Mouse (Mus musculus): Measurements from ENCODE around the gene Ahcyl1.
"Not testable (repeated sequence)": the region's sequence is repeated elsewhere in the genome, so short reads cannot be mapped to it uniquely, and the experiment has no call there.

The Ahcyl1 gene

DNA sequence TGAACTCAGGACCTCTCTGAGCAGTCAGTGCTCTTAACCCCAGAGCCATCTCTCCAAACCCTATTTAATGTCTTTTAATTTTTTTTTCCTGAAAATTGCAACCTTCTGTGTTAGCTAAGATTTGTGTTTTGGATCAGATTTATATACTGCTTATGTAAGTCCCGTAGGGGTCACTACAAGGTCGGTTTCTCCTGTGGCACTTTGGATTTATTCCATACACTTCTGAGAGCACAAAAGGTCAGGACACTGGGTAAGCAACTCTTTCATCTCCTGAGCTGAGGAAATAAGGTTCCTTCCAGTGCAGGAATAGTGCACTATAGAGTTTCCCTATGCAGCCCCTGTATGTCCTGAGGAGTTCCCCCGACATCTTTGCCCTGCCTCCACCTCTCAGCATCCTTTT is 40.9 kb downstream of the Ahcyl1 start:
- DNase-seq (ENCODE audit: low spot score in 2 of 2) = no peak

DNA sequence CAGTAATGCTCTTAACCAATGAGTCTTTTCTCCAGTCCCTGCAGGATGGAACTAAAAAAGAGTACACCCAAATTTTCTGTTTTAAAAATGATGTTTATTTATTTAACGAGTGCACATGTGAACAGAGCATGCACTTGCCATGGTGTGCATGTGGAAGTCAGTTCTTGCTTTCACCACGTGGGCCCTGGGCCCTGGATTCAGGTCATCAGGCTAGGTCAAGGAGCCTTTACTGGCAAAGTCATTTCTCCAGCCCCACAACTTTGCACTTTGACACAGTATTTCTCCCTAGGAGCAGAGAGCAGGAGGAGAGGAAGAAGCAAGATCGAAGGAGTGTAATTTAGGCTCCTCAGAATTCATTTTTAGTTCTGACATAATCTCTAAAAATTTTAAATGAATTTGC is 41.5 kb downstream of the Ahcyl1 start:
- no peak for DNase-seq (ENCODE audit: low spot score in 2 of 2)

DNA sequence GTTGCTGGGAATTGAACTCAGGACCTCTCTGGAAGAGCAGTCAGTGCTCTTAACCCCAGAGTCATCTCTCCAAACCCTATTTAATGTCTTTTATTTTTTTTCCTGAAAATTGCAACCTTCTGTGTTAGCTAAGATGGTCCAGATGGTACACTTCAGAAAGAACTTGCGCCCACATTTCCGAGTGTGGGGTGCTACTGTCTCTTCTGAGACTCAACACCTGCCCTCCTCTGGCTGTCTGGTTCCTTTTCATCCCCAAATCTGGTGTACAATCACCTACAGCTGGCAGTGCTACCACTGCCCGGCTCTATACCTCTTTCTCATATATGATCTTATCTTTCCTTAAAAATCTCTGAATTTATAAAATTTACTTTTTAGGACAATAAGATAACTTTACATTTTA is 43.4 kb downstream of the Ahcyl1 start:
- DNase-seq (ENCODE audit: low spot score in 2 of 2) = no peak

DNA sequence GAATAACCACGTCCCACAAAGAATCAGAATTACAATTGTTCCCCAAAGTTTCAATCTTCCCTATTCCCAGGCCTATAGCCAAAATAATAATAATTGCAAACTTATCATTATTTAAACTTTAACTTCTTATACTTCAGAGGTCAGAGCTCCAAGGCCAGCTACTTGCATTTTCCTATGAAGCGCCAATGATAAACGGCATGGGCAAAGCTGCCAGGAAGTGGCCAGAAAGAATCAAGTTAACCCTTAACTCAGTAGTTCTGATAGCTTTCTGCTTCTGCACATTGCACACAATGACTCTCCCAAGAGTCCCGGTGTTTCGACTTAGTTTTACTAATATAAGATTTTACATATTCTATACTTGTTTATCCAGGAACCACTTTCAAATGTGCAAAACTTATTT is 46.1 kb downstream of the Ahcyl1 start:
- not testable (repeated sequence) for DNase-seq (ENCODE audit: low spot score in 2 of 2)

DNA sequence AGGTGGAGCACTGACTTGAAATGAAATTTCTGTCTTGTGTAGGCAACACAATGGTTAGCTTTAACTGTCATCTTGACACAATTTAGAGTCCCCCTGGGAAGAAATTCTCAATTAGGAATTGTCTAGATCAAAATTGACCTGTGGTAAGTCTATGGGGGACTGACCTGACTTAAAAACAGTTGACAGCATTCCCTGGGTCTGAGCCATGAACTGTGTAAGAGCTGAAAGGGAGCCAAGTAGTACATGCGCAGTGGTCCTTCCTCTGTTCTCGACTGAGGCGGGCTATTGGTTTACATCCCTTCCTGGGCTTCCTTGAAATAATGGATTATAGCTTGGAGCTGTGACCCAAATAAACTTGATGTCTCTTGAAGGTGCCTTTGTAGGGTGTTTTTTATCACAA is 49.4 kb downstream of the Ahcyl1 start:
- DNase-seq (ENCODE audit: low spot score in 2 of 2) = no peak

DNA sequence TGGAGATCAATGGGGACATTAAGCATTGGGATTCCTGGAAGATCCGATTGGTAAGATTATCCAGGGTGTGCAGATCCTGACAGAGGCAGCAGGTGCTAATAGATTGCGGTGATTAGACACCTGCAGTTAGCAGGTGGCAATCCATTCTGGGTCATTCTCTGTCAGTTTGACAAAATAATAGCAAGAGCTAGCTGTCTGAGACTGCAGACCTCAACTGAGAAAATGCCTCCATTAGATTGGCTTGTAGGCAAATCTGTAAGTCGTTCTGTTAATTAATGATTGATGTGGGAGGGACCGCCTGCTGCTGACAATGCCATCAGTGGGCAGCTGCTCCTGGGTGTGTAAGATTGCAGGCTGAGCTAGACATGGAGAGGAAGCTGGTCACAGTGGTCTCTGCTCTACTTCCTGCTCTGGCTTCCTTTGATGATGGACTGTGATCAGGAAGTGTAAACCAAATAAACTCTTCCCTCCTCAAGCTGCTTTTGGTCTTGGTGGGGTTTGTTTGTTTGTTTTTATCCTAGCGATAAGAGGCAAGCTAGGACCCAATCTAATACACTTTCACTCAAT is 58.7 kb downstream of the Ahcyl1 start:
- DNase-seq (ENCODE audit: low spot score in 2 of 2) = no peak

DNA sequence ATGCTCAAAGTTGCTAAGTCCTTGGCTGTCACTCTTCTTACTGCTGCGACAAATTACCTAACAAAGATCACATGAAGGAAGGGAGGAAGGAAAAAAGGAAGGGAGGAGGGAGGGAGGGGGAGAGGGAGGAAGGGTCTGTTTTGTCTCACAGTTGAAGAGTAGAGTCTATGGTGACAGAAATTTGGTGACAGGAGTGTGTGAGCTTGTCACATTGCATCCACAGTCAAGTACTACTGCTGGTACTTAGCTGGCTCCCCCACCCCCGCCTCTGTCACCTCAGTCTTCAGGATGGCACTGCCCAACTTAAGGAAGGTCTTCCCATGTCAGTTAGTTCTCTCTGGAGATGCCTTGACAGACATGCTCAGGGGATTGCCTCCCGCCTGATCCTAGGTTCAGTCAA is 60.1 kb downstream of the Ahcyl1 start:
- no peak for DNase-seq (ENCODE audit: low spot score in 2 of 2)

DNA sequence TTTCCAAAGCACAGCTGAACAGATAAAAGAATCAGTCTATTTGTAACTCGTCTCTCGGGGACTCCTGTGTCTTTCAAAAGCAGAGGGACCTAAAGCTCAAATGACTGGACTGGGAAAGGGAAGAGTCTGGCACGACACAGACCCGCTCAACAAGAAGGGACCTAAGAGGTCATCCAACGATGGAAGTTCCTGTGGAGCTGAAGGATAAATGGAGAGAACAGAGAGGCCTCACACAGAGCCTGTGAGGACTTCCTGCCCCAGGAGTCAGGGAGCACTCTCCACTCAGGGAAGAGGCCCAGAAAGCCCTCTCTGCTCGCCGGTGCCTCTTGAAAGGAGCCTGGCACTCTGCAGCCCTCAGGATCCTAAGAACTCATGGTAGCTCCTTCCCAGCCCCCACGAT is 60.5 kb downstream of the Ahcyl1 start:
- no peak for DNase-seq (ENCODE audit: low spot score in 2 of 2)

DNA sequence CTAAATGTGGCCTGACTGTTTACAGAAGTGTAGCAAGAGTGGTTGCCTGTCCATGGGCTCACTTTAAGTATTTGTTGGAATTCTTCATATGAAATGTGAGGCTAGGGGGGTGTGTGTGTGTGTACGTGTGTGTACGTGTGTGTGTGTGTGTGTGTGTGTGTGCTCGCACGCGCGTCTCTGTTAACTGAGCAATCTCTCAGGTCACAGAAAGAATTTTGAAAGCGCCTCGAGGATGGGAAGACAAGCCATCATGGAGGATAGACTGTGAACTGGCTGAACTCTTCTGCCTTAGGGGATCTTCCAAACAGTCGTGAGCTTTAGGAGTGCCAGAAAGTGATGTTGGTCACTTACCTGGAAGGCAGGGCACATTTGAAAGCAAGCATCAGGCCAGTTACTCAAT is 62.5 kb downstream of the Ahcyl1 start:
- DNase-seq (ENCODE audit: low spot score in 2 of 2) = no peak

DNA sequence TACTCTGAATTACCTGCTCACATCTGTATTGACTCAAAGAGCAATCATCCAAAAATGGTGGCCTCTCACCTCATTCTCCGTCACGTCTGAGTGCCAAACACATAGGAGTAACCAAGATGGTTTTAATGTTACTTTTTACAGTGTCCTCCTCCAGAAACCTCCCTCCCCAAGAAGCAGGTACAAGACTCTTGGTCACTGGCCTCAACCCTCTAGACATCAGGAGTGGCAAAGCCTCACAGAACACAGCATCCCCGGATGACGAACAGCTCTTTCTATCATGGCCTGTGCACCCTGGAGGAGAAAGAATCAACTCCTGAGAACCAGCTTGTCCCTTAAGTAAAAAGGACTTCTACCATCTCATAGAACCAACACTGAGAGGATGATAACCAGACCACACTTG is 63.6 kb downstream of the Ahcyl1 start:
- DNase-seq (ENCODE audit: low spot score in 2 of 2) = no peak

DNA sequence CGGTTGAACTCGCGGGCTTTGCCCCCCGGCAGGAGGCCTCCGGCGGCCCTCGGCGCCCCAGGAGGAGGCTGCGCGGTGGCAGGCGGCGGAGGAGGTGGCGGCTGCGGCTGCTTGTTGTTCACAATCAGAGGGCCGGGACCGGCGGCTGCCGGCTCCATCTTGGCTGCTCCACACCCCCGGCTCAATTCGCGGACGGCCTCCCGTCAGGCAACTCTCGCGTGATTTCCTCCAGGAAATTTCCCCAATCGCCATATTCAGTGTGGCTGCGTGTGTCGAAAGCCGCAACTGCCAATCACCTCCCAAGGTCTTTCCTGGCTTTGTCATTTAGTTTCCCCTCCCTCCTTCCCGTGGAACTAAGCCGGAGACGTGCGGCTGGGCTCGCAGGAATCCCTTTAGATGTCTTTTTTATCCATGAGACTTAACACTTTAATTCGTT is 64.8 kb downstream of the Ahcyl1 start, which contains the start of gene Strip1:
TSS of gene Strip1 (minus strand) at position 172 of the 436 bp plus-strand sequence.
- DNase-seq (ENCODE audit: low spot score in 2 of 2) = peak; percentile 79 to 88

DNA sequence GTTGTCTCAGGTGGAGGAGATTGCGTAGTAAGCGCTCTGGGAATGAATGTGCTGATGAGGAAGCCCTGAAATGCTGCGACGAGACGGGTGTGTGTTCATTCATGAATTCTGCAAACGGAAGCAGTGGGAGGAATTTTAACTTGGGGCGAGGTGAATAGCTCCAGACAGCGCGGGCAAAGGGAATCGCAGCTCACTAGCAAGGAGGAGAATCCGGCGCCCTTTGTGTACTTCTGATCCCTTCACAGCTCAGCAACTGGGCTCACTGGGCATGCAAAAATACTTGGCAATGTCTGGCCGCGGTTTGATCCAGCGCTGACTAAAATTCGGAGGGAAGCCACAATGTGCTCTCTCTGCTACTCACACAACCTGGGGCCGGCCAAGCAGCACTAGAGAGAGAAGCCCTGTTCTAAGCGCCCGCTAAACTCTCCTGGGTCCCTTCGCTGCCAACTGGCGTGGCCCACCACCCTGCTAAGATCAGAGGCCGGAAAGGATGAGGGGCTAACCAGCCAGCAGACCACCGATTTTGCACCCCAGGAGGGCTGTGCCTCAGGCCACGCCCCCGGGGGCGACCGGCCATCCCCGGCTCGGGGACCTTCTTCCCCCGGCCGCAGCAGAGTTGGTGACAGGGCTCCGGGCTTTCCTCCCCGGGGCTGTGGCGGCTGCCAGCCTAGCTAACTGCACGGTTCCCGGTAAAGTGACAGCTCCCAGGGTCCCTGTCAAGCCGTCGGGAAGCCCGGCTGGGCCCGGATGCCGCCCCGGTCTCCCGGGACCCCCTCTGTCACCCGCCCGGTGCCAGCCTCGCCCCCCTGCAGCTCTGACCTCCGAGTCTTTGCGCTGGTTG is 65.5 kb downstream of the Ahcyl1 start, which contains the start of gene Gm10961:
TSS of gene Gm10961 (plus strand) at position 641 of the 841 bp plus-strand sequence.
- peak; percentile 22 to 27 for DNase-seq (ENCODE audit: low spot score in 2 of 2)

DNA sequence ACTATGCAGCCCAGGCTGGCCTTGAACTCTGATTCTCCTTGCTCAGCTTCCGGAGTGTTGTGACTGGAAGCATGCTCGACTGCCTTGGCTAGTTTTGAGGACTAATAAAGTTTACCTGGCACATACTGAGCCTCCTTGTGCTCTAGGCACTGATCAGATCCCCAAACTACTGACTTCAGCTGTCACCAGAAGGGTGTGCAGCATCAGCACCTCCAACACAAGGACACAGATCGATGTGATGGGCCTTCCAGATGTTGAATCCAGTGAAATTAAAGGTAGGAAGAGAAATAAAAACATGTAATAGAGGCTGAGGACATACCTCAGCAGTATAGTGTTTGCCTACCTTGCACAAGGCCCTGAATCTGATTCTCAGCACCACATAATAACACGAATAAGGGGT is 66.9 kb downstream of the Ahcyl1 start:
- peak in 1 of 2 experiments; percentile 0 for DNase-seq (ENCODE audit: low spot score in 2 of 2)

DNA sequence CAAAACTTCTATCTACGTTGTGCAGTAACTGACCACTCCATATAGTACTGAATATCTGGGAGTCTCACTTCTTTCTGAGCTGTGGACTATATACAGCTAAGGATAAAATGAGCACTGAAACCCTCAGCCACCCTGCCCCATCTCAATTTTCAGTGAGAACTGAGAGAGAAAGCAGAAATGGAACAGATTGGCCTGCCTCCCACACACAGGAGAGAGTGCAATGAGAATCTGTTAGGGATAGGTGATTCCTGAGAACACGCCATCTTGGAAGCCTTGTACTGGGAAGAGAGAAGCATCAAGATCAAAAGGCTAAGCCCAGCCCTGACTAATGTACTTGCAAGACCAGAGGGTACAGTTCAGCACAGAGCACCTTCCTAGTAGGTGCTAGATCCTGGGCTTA is 67.8 kb downstream of the Ahcyl1 start:
- peak in 1 of 2 experiments; percentile 1 for DNase-seq (ENCODE audit: low spot score in 2 of 2)

DNA sequence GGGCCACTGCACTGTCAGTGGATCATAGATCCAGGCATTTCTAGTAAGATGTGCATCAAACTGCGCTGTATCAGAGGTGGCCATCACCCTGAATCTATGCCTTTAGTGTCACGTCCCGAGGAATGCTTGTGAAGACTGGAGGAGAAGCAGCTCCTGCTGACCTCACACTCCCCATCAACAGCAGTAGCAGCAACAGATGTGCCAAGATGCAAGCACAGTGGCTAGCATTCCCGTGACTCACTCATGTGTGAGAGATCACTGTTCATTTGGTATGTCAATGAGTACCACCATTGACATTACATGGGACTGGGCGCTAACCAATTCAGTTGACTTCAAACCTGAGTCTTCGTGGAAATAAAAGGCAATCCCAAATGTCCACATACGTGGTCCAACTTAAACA is 68.7 kb downstream of the Ahcyl1 start:
- DNase-seq (ENCODE audit: low spot score in 2 of 2) = peak in 1 of 2 experiments; percentile 1

DNA sequence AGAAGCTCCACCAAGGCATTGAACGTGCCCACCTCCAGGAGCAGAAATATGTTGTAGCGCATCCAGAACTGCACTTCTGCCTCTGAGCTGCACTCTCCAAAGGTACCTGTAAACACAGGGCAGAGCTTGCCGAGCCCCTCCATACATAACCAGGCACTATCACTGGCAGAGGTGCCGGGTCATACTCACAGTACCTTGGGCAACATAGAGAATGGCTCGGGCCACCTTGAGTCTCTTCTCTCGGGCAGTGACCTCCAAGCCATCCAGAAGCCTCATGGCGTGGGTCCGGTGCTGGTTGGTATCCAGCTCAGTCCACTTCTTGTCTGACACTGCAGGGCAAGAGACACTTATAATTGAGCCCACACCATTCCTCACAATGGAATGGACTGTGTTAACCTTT is 69.6 kb downstream of the Ahcyl1 start:
- peak in 1 of 2 experiments; percentile 0 for DNase-seq (ENCODE audit: low spot score in 2 of 2)

DNA sequence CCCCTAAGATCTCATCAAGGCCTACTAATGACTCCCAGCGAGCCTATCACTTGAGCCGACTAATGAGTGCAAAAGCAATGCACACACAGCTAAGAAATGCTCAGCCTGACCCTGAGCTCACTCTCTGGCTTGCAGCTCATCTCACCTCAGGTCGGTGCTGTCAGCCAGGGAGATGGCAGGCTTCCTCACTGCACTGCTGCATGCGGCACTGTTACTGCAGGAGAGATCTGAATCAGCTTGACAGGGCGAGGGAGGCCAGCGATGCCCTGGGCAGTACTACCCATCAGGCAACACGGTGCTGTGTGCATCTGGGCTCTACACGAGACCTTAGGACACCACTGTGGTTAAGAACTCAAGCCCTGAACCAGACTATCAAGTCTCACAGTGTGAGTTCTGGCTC is 70.8 kb downstream of the Ahcyl1 start:
- DNase-seq (ENCODE audit: low spot score in 2 of 2) = no peak

DNA sequence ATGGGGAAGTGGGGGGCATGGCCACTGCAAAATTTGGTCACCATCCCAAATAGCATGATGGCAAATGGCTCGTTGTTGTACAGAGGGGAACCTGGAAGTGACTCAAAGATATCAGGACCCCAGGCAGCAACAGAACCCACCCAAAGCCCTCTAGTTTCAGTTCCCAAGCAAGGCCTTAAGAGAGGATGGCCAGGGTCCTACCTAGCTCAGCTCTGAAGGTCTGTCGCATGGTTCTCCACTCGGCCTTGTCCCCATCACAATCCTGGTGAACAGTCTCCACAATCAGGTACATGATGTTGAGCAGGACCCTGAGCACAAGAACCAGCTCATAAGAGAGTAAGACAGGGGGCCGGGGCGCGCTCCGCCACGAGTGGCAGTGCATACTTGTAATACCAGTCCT is 71.9 kb downstream of the Ahcyl1 start:
- peak in 1 of 2 experiments; percentile 1 for DNase-seq (ENCODE audit: low spot score in 2 of 2)

DNA sequence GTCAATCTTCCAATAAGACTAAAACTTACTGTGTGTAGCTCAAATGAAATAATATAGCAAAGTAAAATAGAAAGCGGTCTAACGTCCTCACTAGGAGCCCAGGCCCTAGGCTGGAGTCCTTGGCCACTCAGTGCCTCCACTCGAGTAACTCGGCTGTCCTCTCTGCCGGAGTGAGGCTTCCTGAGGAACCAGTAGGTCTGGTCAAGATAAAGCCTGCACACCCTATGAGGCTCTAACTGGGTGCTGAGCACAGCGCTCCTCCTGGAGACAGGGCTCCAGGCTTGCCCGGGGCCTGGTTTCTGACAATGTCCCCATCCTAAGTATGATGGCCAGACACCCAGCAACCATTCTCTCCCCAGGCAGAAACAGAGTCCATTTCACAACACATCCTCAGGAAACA is 73.8 kb downstream of the Ahcyl1 start:
- DNase-seq (ENCODE audit: low spot score in 2 of 2) = peak in 1 of 2 experiments; percentile 0

DNA sequence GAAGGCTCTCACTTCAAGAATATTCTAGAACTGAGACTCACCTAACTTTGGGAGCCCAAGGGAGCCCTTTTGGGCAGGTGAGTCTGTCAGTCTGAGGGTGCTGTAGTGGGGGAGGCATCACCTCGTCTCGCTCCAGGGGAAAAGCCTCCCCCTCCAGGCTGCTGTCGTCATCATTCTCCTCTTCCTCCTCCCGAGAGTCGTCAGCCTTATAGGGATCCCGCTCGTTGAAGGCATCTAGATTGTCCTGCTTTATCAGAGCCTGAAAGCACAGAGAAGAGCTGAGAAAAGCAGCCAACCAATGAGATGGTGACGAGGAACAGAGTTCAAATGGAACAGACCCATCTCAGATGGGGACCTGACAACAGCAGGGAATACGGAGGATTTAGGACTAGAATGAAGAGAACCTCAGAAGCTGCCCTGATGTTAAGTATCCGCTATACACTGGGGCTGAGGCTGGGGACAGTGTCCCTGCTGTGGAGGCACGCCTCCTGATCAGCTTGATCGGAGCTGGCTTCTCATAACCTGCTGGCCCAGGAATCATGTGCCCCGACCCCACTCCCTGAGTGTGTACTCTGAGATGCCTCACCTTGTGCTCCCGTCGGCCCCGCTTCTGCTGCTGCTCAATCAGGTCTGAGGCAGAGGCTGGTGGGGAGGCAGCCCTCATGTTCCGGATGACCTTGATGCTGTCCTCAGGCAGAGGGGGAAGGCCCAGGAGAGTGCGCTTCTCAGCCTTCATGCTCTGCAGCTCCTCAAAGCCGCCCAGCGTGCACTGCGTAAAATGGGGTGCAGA is 74.9 kb downstream of the Ahcyl1 start:
- DNase-seq (ENCODE audit: low spot score in 2 of 2) = peak in 1 of 2 experiments; percentile 1

DNA sequence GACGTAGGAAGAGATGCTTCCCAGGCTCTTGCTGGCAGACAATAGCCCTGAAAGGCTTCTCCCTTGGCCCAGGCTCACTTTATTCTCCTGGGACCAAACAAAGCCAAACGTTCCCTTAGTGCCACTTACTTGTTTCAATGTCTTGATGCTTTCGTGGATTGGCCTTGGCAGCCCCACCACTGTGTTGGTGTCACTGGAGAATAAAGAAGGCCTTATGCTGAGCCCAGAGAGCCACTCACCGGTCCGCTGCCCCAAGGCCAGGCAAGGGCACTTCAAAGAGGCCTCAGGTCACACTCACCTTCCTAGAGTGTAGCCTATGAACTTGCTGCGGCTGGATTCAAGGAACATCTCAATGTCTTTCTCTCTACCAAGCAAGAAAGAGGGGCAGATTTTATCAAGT is 76.4 kb downstream of the Ahcyl1 start:
- DNase-seq (ENCODE audit: low spot score in 2 of 2) = no peak

DNA sequence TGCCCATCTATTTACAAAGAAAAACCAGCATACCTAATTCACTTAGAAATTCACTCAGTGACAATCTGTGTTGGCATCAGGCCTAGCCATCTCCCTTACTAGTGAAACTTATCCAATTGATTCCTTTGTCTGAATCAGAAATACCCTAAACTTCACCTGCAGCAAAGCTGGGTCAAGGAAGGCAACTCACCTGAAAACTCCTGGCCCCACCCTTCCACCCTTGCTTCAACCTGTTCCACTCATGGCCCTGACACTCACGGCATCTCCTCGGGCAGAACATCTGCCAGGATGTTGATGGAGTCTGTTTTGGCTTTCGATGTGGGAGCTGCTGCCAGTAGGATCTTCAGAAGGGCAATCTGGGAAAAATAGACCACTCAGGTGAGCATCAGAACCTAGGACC is 78.6 kb downstream of the Ahcyl1 start:
- DNase-seq (ENCODE audit: low spot score in 2 of 2) = no peak

All from frontal cortex, postnatal 25 days (tissue).